Comparison of ENCODE assay signal across 8 mouse cellular contexts in genomic region chr11:98026570-98027296, GRCm38 (mm10). TPM values are rescaled to one million over a fixed set of nuclear protein-coding genes. Genes with fewer than 3 reads are reported as not detected.
DNase-seq lines count a peak whose midpoint lies in the region; ATAC-seq and TF ChIP-seq lines count a peak whose summit lies in the region.

TSS of gene Rpl19 (plus strand) at chr11:98026710.

- TF ChIP-seq CTCF in Patski (IDR thresholded peaks at IDR 0.05) = no peak

- peak within 1 kb of the TSS; percentile 95 for H3K9ac ChIP-seq in hindbrain, embryonic 14.5 days

- peak; percentile 54 for ATAC-seq in Patski
- peak; percentile 73 for ATAC-seq in hindbrain, embryonic 14.5 days (ENCODE audit: low FRiP score)

- peak within 1 kb of the TSS; percentile 92 for H3K27ac ChIP-seq in hindbrain, embryonic 14.5 days

- POLR2A ChIA-PET in Patski (lab: Charles Lee) = interaction anchor here (0.7 to 1.4 kb wide), 2 partner anchors 22 to 38 kb away, joined by 3 to 4 read pairs; no protein-coding TSS in a partner anchor

- under 1% methylated on average over 55 of the region's 69 CpGs for WGBS in hindbrain, embryonic 14.5 days

- H3K36me3 ChIP-seq in hindbrain, embryonic 14.5 days (replicated peaks; ENCODE audit: control insufficient read depth, insufficient read depth) = peaks cover 35% of the 10 kb centered on the region

- DNase-seq in Patski (ENCODE audit: low read depth, low spot score) = peak; percentile 79
- peak; percentile 97 for DNase-seq in cerebellum, postnatal 14 days
- peak; percentile 82 to 92 for DNase-seq in frontal cortex, postnatal 25 days (ENCODE audit: low spot score in 2 of 2)
- peak; percentile 97 for DNase-seq in hindbrain, embryonic 14.5 days (ENCODE audit: low spot score)
- peak; percentile 91 for DNase-seq in layer of hippocampus, postnatal 36 days
- DNase-seq in lung, postnatal 36 days = peak; percentile 93
- peak; percentile 96 for DNase-seq in retina, postnatal 1 day
- DNase-seq in urinary bladder, adult 18-20 months (ENCODE audit: low spot score in 2 of 2) = peak; percentile 87 to 89

- in situ Hi-C loops in Patski (cut with MboI; ENCODE audit: low pct_unique_long_range_greater_than_20kb) = no loop called here

- CTCF ChIA-PET in Patski (lab: Charles Lee) = no interaction called here

- peak within 1 kb of the TSS; percentile 83 for H3K4me2 ChIP-seq in hindbrain, embryonic 14.5 days (replicated peaks)

- H3K9me3 ChIP-seq in hindbrain, embryonic 14.5 days (ENCODE audit: control insufficient read depth, low read length) = no peaks in the 10 kb centered on the region

- H3K27me3 ChIP-seq in Patski = no peaks in the 10 kb centered on the region
- no peaks in the 10 kb centered on the region for H3K27me3 ChIP-seq in hindbrain, embryonic 14.5 days (ENCODE audit: control insufficient read depth, insufficient read depth, low read length)

- peak within 1 kb of the TSS; percentile 87 for H3K4me3 ChIP-seq in hindbrain, embryonic 14.5 days (replicated peaks; ENCODE audit: low read length)

- H3K4me1 ChIP-seq in hindbrain, embryonic 14.5 days (replicated peaks; ENCODE audit: control insufficient read depth, insufficient read depth, low read length) = peaks cover 22% of the 10 kb centered on the region

RNA-seq across cellular contexts. Expression of gene Rpl19, which starts in this region (rescaled TPM):
- polyA plus RNA-seq in Patski (2021) = 1,363 TPM
- polyA plus RNA-seq in hindbrain, embryonic 14.5 days (2014; fragmentation: Nextera tagmentation; extraction: Ambion mirVana) = 614 and 694 TPM in 2 replicates
- 100 to 1,000 TPM; 586 to 604 TPM for total RNA-seq in layer of hippocampus, postnatal 36 days (2021)

Comparison
In these comparisons a context has a peak if more than half of its experiments do, and no peak if none do; other contexts are left out.
1. Peak in every context shown above with its lines: DNase-seq, ATAC-seq, H3K4me3 ChIP-seq and H3K27ac ChIP-seq.